Mouse (Mus musculus) kidney, postnatal 14 days (tissue): ENCODE measurements at regions not wholly inside any gene's neighbourhood (a gene's known extent, or its start where the extent isn't known, plus 50 kb on each side); places are given as distances from the start of the nearest gene placed in this dataset.
"Not testable (repeated sequence)": the region's sequence is repeated elsewhere in the genome, so short reads cannot be mapped to it uniquely, and the experiment has no call there.

Experiments used
- DNase-seq: peaks from one replicate; pipeline ENCODE4 v3.0.0; 2022; ENCODE audit warnings: mixed read lengths

- not testable (repeated sequence) for DNase-seq
Measured at GRCm38 (mm10) chr13:50754911-50755310, 56.8 kb downstream of the Gm8765 start.

- not testable (repeated sequence) for DNase-seq
Measured at GRCm38 (mm10) chr13:50756334-50756733, 58.2 kb downstream of the Gm8765 start.

- no peak for DNase-seq
Measured at GRCm38 (mm10) chr13:50764618-50765017, 66.5 kb downstream of the Gm8765 start.

- DNase-seq = not testable (repeated sequence)
Measured at GRCm38 (mm10) chr13:50780036-50780435, 81.9 kb downstream of the Gm8765 start.

- peak; percentile 11 for DNase-seq
Measured at GRCm38 (mm10) chr13:50829879-50830550, 131.9 kb downstream of the Gm8765 start.
